Mouse (Mus musculus): ENCODE results near the gene Lmf2.

GRCm38 (mm10) chr15:89396883-89397282 is 41.4 kb upstream of the Lmf2 start:
- TF ChIP-seq CTCF (IDR thresholded peaks at IDR 0.05; ENCODE audit: borderline replicate concordance, insufficient read depth, low read length) (no peak), POLR2A (IDR thresholded peaks at IDR 0.05; ENCODE audit: low read depth, low read length) (no peak)
